Mouse (Mus musculus) adrenal gland, postnatal 10 days (tissue): ENCODE measurements around the gene Xrcc3. TPM values are rescaled to one million over a fixed set of nuclear protein-coding genes. Genes with fewer than 3 reads are reported as not detected.

Experiments
- total RNA-seq, 2 experiments: library from RNA; stranded (reverse); gene quantifications; 2 replicates each; pipeline ENCODE4 v1.2.3; 2021

The Xrcc3 gene
- total RNA-seq, 2 experiments from 2014 or later, result 21.4 to 25.7 TPM

Other genes starting within 250 kb of the Xrcc3 start
- gene Mark3, start 239.3 kb downstream of the Xrcc3 start, total RNA-seq, result 10 to 100 TPM; 84.9 to 94.1 TPM
- 10 to 100 TPM; 46.2 to 53.1 TPM for gene Ckb, start 141.5 kb downstream of the Xrcc3 start, total RNA-seq
- 10 to 100 TPM in 1 of 2 experiments, 1 to 10 TPM in 1; 9.5 to 11.3 TPM for gene Trmt61a, start 135.8 kb downstream of the Xrcc3 start, total RNA-seq
- gene Bag5, start 100.6 kb downstream of the Xrcc3 start, total RNA-seq, result 10 to 100 TPM; 32.1 to 35.4 TPM
- 10 to 100 TPM; 69.0 to 72.8 TPM for gene Apopt1, start 100.6 kb downstream of the Xrcc3 start, total RNA-seq
- 100 to 1,000 TPM in 1 of 2 experiments, 10 to 100 TPM in 1; 94.0 to 133 TPM for gene Klc1, start 55.0 kb downstream of the Xrcc3 start, total RNA-seq
- 10 to 100 TPM; 80.6 to 96.3 TPM for gene Zfyve21, start 297 bp upstream of the Xrcc3 start, total RNA-seq
- 10 to 100 TPM; 20.4 to 21.8 TPM for gene Ppp1r13b, start 94.2 kb upstream of the Xrcc3 start, total RNA-seq
- gene Atp5mpl, start 153.1 kb upstream of the Xrcc3 start, total RNA-seq, result 100 to 1,000 TPM; 673 to 781 TPM
- gene Tdrd9, start 157.7 kb upstream of the Xrcc3 start, total RNA-seq, result under 1 TPM; 0.39 to 0.66 TPM
- not detected for gene Rd3l, start 167.4 kb upstream of the Xrcc3 start, total RNA-seq